Mouse (Mus musculus): Measurements from ENCODE around the gene Ppp1r1a. TPM values are rescaled to one million over a fixed set of nuclear protein-coding genes. Genes with fewer than 3 reads are reported as not detected.

Gene Ppp1r1a
- total and polyA plus RNA-seq, 2 experiments from 2014 or later, result 8.4 to 36.3 TPM

- Histone ChIP-seq H3K27me3 (ENCODE audit: control insufficient read depth, insufficient read depth, low read length) (peaks cover 23% of the 10 kb centered on the region), H3K4me2 (ENCODE audit: low read depth, low read length) (peak overlapping the region; percentile 99), H3K4me1 (ENCODE audit: control insufficient read depth, insufficient read depth) (0 out of 2 replicates have a peak, but pooled peaks cover 6% of the 10 kb centered on the region), H3K9me3 (replicated peaks; ENCODE audit: control insufficient read depth, low read length) (no peaks in the 10 kb centered on the region), H3K27ac (ENCODE audit: low read depth) (no peak overlapping the region), H3K36me3 (replicated peaks; ENCODE audit: control insufficient read depth, insufficient read depth, low read length) (no peaks in the 10 kb centered on the region), H3K9ac (replicated peaks; ENCODE audit: low read depth, low read length) (peak overlapping the region; percentile 38; the same call in 1 of the 2 replicates), H3K4me3 (ENCODE audit: low read depth, low read length) (peak overlapping the region; percentile 60)
- 0% methylated on average over 12 of the region's 15 CpGs for WGBS
- TF ChIP-seq CTCF (IDR thresholded peaks at IDR 0.05; ENCODE audit: low read depth) (no peak), EP300 (IDR thresholded peaks at IDR 0.05; ENCODE audit: low read depth) (no peak)
- DNase-seq (ENCODE audit: low spot score), result no peak
- 0 out of 2 replicates have a peak, but pooled peaks have one; percentile 15 for ATAC-seq (ENCODE audit: insufficient read depth, low read depth)
Observed at GRCm38 (mm10) chr15:103503251-103503600, 34.6 kb downstream of the Ppp1r1a start.

GRCm38 (mm10) chr15:103502435-103503250 lies 35.2 kb downstream of the Ppp1r1a start, which contains the start of gene Pde1b:
Pde1b (plus strand) TSS chr15:103503034.
- peak within 1 kb of the TSS; percentile 60 for H3K4me3 ChIP-seq (ENCODE audit: low read depth, low read length)
- 3% methylated on average over 44 of the region's 63 CpGs for WGBS
- no peaks in the 10 kb centered on the region for H3K36me3 ChIP-seq (replicated peaks; ENCODE audit: control insufficient read depth, insufficient read depth, low read length)
- DNase-seq (ENCODE audit: low spot score), result peak; percentile 60
- H3K9ac ChIP-seq (replicated peaks; ENCODE audit: low read depth, low read length), result peak within 1 kb of the TSS; percentile 38; the same call in 1 of the 2 replicates
- H3K27me3 ChIP-seq (ENCODE audit: control insufficient read depth, insufficient read depth, low read length), result peaks cover 23% of the 10 kb centered on the region
- H3K9me3 ChIP-seq (replicated peaks; ENCODE audit: control insufficient read depth, low read length), result no peaks in the 10 kb centered on the region
- H3K4me2 ChIP-seq (ENCODE audit: low read depth, low read length), result peak within 1 kb of the TSS; percentile 99
- H3K4me1 ChIP-seq (ENCODE audit: control insufficient read depth, insufficient read depth), result 0 out of 2 replicates have a peak, but pooled peaks cover 6% of the 10 kb centered on the region
- peak; percentile 91 for ATAC-seq (ENCODE audit: insufficient read depth, low read depth)
- H3K27ac ChIP-seq (ENCODE audit: low read depth), result no peak within 1 kb of the TSS
- TF ChIP-seq EP300 (IDR thresholded peaks at IDR 0.05; ENCODE audit: low read depth), result no peak
- no peak for TF ChIP-seq CTCF (IDR thresholded peaks at IDR 0.05; ENCODE audit: low read depth)

GRCm38 (mm10) chr15:103501186-103501585 lies 36.6 kb downstream of the Ppp1r1a start:
- no peak for ATAC-seq (ENCODE audit: insufficient read depth, low read depth)
- TF ChIP-seq CTCF (IDR thresholded peaks at IDR 0.05; ENCODE audit: low read depth) (no peak), EP300 (IDR thresholded peaks at IDR 0.05; ENCODE audit: low read depth) (no peak)
- no peak for DNase-seq (ENCODE audit: low spot score)
- no peaks in the 10 kb centered on the region for H3K9me3 ChIP-seq (replicated peaks; ENCODE audit: control insufficient read depth, low read length)
- H3K27me3 ChIP-seq (ENCODE audit: control insufficient read depth, insufficient read depth, low read length), result peaks cover 23% of the 10 kb centered on the region
- H3K36me3 ChIP-seq (replicated peaks; ENCODE audit: control insufficient read depth, insufficient read depth, low read length), result no peaks in the 10 kb centered on the region
- H3K4me2 ChIP-seq (ENCODE audit: low read depth, low read length), result no peak overlapping the region
- no peak overlapping the region for H3K9ac ChIP-seq (replicated peaks; ENCODE audit: low read depth, low read length)
- no peak overlapping the region for H3K4me3 ChIP-seq (ENCODE audit: low read depth, low read length)
- H3K4me1 ChIP-seq (ENCODE audit: control insufficient read depth, insufficient read depth), result 0 out of 2 replicates have a peak, but pooled peaks cover 6% of the 10 kb centered on the region
- H3K27ac ChIP-seq (ENCODE audit: low read depth), result no peak overlapping the region
- 52% methylated on average over 2 of the region's 2 CpGs for WGBS

- H3K27ac ChIP-seq (ENCODE audit: low read depth), result no peak overlapping the region
- 65% methylated on average over 1 of the region's 1 CpGs for WGBS
- DNase-seq (ENCODE audit: low spot score) (no peak), ATAC-seq (ENCODE audit: insufficient read depth, low read depth) (no peak)
- peaks cover 23% of the 10 kb centered on the region for H3K27me3 ChIP-seq (ENCODE audit: control insufficient read depth, insufficient read depth, low read length)
- no peak overlapping the region for H3K9ac ChIP-seq (replicated peaks; ENCODE audit: low read depth, low read length)
- H3K9me3 ChIP-seq (replicated peaks; ENCODE audit: control insufficient read depth, low read length), result no peaks in the 10 kb centered on the region
- no peak overlapping the region for H3K4me2 ChIP-seq (ENCODE audit: low read depth, low read length)
- H3K4me1 ChIP-seq (ENCODE audit: control insufficient read depth, insufficient read depth), result 0 out of 2 replicates have a peak, but pooled peaks cover 6% of the 10 kb centered on the region
- TF ChIP-seq CTCF (IDR thresholded peaks at IDR 0.05; ENCODE audit: low read depth) (no peak), EP300 (IDR thresholded peaks at IDR 0.05; ENCODE audit: low read depth) (no peak)
- H3K4me3 ChIP-seq (ENCODE audit: low read depth, low read length), result no peak overlapping the region
- no peaks in the 10 kb centered on the region for H3K36me3 ChIP-seq (replicated peaks; ENCODE audit: control insufficient read depth, insufficient read depth, low read length)
Observed at GRCm38 (mm10) chr15:103500723-103501122, 37.1 kb downstream of the Ppp1r1a start.

- WGBS, result 32% methylated on average over 3 of the region's 3 CpGs
- no peaks in the 10 kb centered on the region for H3K36me3 ChIP-seq (replicated peaks; ENCODE audit: control insufficient read depth, insufficient read depth, low read length)
- ATAC-seq (ENCODE audit: insufficient read depth, low read depth), result no peak
Observed at GRCm38 (mm10) chr15:103498157-103498556, 39.6 kb downstream of the Ppp1r1a start.

More at GRCm38 (mm10) chr15:103498157-103498556, 39.6 kb downstream of the Ppp1r1a start:
- Histone ChIP-seq H3K9ac (replicated peaks; ENCODE audit: low read depth, low read length) (no peak overlapping the region), H3K4me3 (ENCODE audit: low read depth, low read length) (no peak overlapping the region), H3K4me1 (ENCODE audit: control insufficient read depth, insufficient read depth) (0 out of 2 replicates have a peak, but pooled peaks cover 6% of the 10 kb centered on the region), H3K4me2 (ENCODE audit: low read depth, low read length) (no peak overlapping the region), H3K27ac (ENCODE audit: low read depth) (no peak overlapping the region), H3K27me3 (ENCODE audit: control insufficient read depth, insufficient read depth, low read length) (no peaks in the 10 kb centered on the region), H3K9me3 (replicated peaks; ENCODE audit: control insufficient read depth, low read length) (no peaks in the 10 kb centered on the region)
- no peak for TF ChIP-seq CTCF (IDR thresholded peaks at IDR 0.05; ENCODE audit: low read depth)
- TF ChIP-seq EP300 (IDR thresholded peaks at IDR 0.05; ENCODE audit: low read depth), result no peak
- DNase-seq (ENCODE audit: low spot score), result no peak

All from heart, postnatal 0 days (tissue).